Mouse (Mus musculus) lung, embryonic 14.5 days (tissue): ENCODE results near the gene Ttc6. TPM values are rescaled to one million over a fixed set of nuclear protein-coding genes. Genes with fewer than 3 reads are reported as not detected.

Experiments
- ATAC-seq: fragments of 200-750 bp; cut with Nextera tagmentation; 2 replicates; pipeline ENCODE4 v1.8.0; 2017; ENCODE audit warnings: mild to moderate bottlenecking, moderate TSS enrichment, moderate library complexity; ENCODE audit not compliant: insufficient read depth
- DNase-seq: peaks from one replicate; pipeline ENCODE4 v3.0.0-alpha.2; 2015
- H3K27ac ChIP-seq: fragments of 300-500 bp; sonication (generic); 2 replicates; pipeline ENCODE4 v1.5.1; 2014; ENCODE audit warnings: low read depth, mild to moderate bottlenecking, moderate library complexity
- H3K27me3 ChIP-seq: fragments of 300-500 bp; sonication (generic); 2 replicates; pipeline ENCODE4 v1.6.1; 2014; ENCODE audit warnings: low read length, control low read depth; ENCODE audit not compliant: insufficient read depth
- H3K36me3 ChIP-seq: fragments of 300-500 bp; sonication (generic); 2 replicates; pipeline ENCODE4 v1.6.1; 2014; ENCODE audit warnings: control low read depth; ENCODE audit not compliant: insufficient read depth
- H3K4me1 ChIP-seq: fragments of 300-500 bp; sonication (generic); 2 replicates; pipeline ENCODE4 v1.6.1; 2014; ENCODE audit warnings: antibody characterized with exemption, control low read depth; ENCODE audit not compliant: insufficient read depth
- H3K4me2 ChIP-seq: fragments of 300-500 bp; sonication (generic); 2 replicates; pipeline ENCODE4 v1.6.1; 2014; ENCODE audit warnings: mild to moderate bottlenecking
- H3K4me3 ChIP-seq: fragments of 300-500 bp; sonication (generic); 2 replicates; pipeline ENCODE4 v1.5.1; 2014; ENCODE audit warnings: low read depth, low read length
- H3K9ac ChIP-seq: fragments of 300-500 bp; sonication (generic); 2 replicates; pipeline ENCODE4 v1.6.1; 2014
- H3K9me3 ChIP-seq: fragments of 300-500 bp; sonication (generic); 2 replicates; pipeline ENCODE4 v1.6.1; 2016; ENCODE audit warnings: low read depth, low read length, control low read depth
- CTCF ChIP-seq: IDR thresholded peaks from 2 replicates; pipeline ENCODE4 v1.5.1; 2016; ENCODE audit warnings: antibody characterized with exemption, low read depth
- WGBS: fragments of 180-500 bp; shearing (Covaris S2); extraction: QIAGEN DNeasy Blood & Tissue Kit; methylation state at CpG from one replicate; pipeline ENCODE4 v1.1.7; 2014; 5-methylcytosine and 5-hydroxymethylcytosine counted together
- polyA plus RNA-seq: library from polyadenylated mRNA; unstranded; fragments of >200 nt; fragmentation: Nextera tagmentation; extraction: Ambion mirVana; gene quantifications from 2 replicates; pipeline ENCODE4 v1.2.1, GENCODE M21; 2014

The Ttc6 gene
- polyA plus RNA-seq, 1 experiment from 2014 or later: 6.9 TPM

- H3K9me3 ChIP-seq: no peaks in the 10 kb centered on the region
- no peaks in the 10 kb centered on the region for H3K36me3 ChIP-seq
- 3% methylated on average over 25 of the region's 25 CpGs for WGBS
- H3K27me3 ChIP-seq: peaks cover 66% of the 10 kb centered on the region
- H3K4me2 ChIP-seq: peak overlapping the region; percentile 47
- H3K4me3 ChIP-seq: peak overlapping the region; percentile 19
- TF ChIP-seq CTCF: no peak
- no peak for ATAC-seq
- peak overlapping the region; percentile 38 for H3K9ac ChIP-seq
- H3K27ac ChIP-seq: peak overlapping the region; percentile 91
- DNase-seq: peak; percentile 38
- no peaks in the 10 kb centered on the region; the same call in 1 of the 2 replicates for H3K4me1 ChIP-seq
These were observed 27.6 kb upstream of the Ttc6 start for GRCm38 (mm10) chr12:57536056-57536908.

- Histone ChIP-seq H3K4me3 (peak overlapping the region; percentile 19), H3K9me3 (no peaks in the 10 kb centered on the region), H3K4me2 (peak overlapping the region; percentile 47), H3K36me3 (0 out of 2 replicates have a peak, but pooled peaks cover under 1% of the 10 kb centered on the region), H3K27ac (peak overlapping the region; percentile 91), H3K27me3 (peaks cover 73% of the 10 kb centered on the region), H3K9ac (peak overlapping the region; percentile 34), H3K4me1 (no peaks in the 10 kb centered on the region; the same call in 1 of the 2 replicates)
- 5% methylated on average over 11 of the region's 11 CpGs for WGBS
- no peak for TF ChIP-seq CTCF
- DNase-seq (peak; percentile 42), ATAC-seq (no peak)
These were observed 26.8 kb upstream of the Ttc6 start for GRCm38 (mm10) chr12:57536909-57537670.

GRCm38 (mm10) chr12:57537791-57538587 lies 25.9 kb upstream of the Ttc6 start:
- under 1% methylated on average over 21 of the region's 21 CpGs for WGBS
- H3K4me3 ChIP-seq: peak overlapping the region; percentile 40
- peak overlapping the region; percentile 73 for H3K9ac ChIP-seq
- peak overlapping the region; percentile 86 for H3K27ac ChIP-seq
- no peaks in the 10 kb centered on the region for H3K9me3 ChIP-seq
- peaks cover 10% of the 10 kb centered on the region; the same call in 1 of the 2 replicates for H3K36me3 ChIP-seq
- no peak for ATAC-seq
- peaks cover 76% of the 10 kb centered on the region for H3K27me3 ChIP-seq
- DNase-seq: peak; percentile 45
- H3K4me2 ChIP-seq: peak overlapping the region; percentile 70
- TF ChIP-seq CTCF: no peak
- no peaks in the 10 kb centered on the region; the same call in 1 of the 2 replicates for H3K4me1 ChIP-seq

GRCm38 (mm10) chr12:57538588-57539550 lies 25.0 kb upstream of the Ttc6 start:
- no peak for TF ChIP-seq CTCF
- Histone ChIP-seq H3K4me3 (peak overlapping the region; percentile 40), H3K27ac (peak overlapping the region; percentile 86), H3K36me3 (peaks cover 11% of the 10 kb centered on the region; the same call in 1 of the 2 replicates), H3K9ac (peak overlapping the region; percentile 73), H3K27me3 (peaks cover 76% of the 10 kb centered on the region), H3K4me2 (peak overlapping the region; percentile 70), H3K4me1 (no peaks in the 10 kb centered on the region; the same call in 1 of the 2 replicates), H3K9me3 (no peaks in the 10 kb centered on the region)
- WGBS: under 1% methylated on average over 63 of the region's 63 CpGs
- ATAC-seq (0 out of 2 replicates have a peak, but pooled peaks have one; percentile 7), DNase-seq (peak; percentile 60)

GRCm38 (mm10) chr12:57539551-57539985 lies 24.3 kb upstream of the Ttc6 start:
- Histone ChIP-seq H3K4me3 (peak overlapping the region; percentile 40), H3K4me1 (no peaks in the 10 kb centered on the region; the same call in 1 of the 2 replicates), H3K27me3 (peaks cover 75% of the 10 kb centered on the region), H3K27ac (peak overlapping the region; percentile 86), H3K9ac (peak overlapping the region; percentile 73), H3K9me3 (no peaks in the 10 kb centered on the region), H3K36me3 (peaks cover 11% of the 10 kb centered on the region; the same call in 1 of the 2 replicates), H3K4me2 (peak overlapping the region; percentile 70)
- no peak for TF ChIP-seq CTCF
- WGBS: 1% methylated on average over 10 of the region's 10 CpGs
- peak; percentile 50 for DNase-seq
- no peak for ATAC-seq
